19 mouse cellular contexts compared by ENCODE assay signal in genomic region chr6:46612872-46613271, GRCm38 (mm10).
DNase-seq lines count a peak whose midpoint lies in the region; ATAC-seq lines count a peak whose summit lies in the region.
"Had no signal": no experiment of that assay in that cellular context is flagged by ENCODE, and none has a peak within 500 bp of the region (broad histone marks: within the 10 kb centered on the region; RNA-seq: fewer than 3 reads in every experiment).

No protein-coding gene starts in this region.

- H3K4me2 ChIP-seq in hindbrain, embryonic 14.5 days (replicated peaks) = no peak overlapping the region
- no peak overlapping the region for H3K4me2 ChIP-seq in hindbrain, embryonic 11.5 days (replicated peaks; ENCODE audit: low read depth, low read length)
- H3K4me2 ChIP-seq in forebrain, embryonic 14.5 days (ENCODE audit: low read length) = no peak overlapping the region
- H3K4me2 ChIP-seq in midbrain, embryonic 16.5 days (ENCODE audit: low read length) = no peak overlapping the region
- H3K4me2 ChIP-seq: heart, embryonic 13.5 days; midbrain, embryonic 12.5 days had no signal

- H3K27me3 ChIP-seq in hindbrain, embryonic 14.5 days (ENCODE audit: control insufficient read depth, insufficient read depth, low read length) = no peaks in the 10 kb centered on the region
- H3K27me3 ChIP-seq in hindbrain, embryonic 11.5 days (ENCODE audit: control insufficient read depth, insufficient read depth, low read length) = no peaks in the 10 kb centered on the region
- no peaks in the 10 kb centered on the region for H3K27me3 ChIP-seq in forebrain, embryonic 14.5 days (replicated peaks; ENCODE audit: control insufficient read depth, insufficient read depth, low read length)
- H3K27me3 ChIP-seq in midbrain, embryonic 16.5 days (ENCODE audit: control insufficient read depth, insufficient read depth, low read depth, low read length) = no peaks in the 10 kb centered on the region
- H3K27me3 ChIP-seq: CH12.LX; heart, embryonic 13.5 days; midbrain, embryonic 12.5 days had no signal

- no peak overlapping the region; the same call in 1 of the 2 replicates for H3K27ac ChIP-seq in hindbrain, embryonic 14.5 days
- no peak overlapping the region for H3K27ac ChIP-seq in hindbrain, embryonic 11.5 days (ENCODE audit: low read depth, low read length)
- H3K27ac ChIP-seq in forebrain, embryonic 14.5 days (ENCODE audit: low read depth, low read length) = no peak overlapping the region
- no peak overlapping the region for H3K27ac ChIP-seq in midbrain, embryonic 16.5 days (ENCODE audit: low read length)
- H3K27ac ChIP-seq: embryonic facial prominence, embryonic 10.5 days; heart, embryonic 13.5 days; kidney, postnatal 0 days; liver, embryonic 14.5 days; macrophage; midbrain, embryonic 12.5 days had no signal

- DNase-seq in hindbrain, embryonic 14.5 days (ENCODE audit: low spot score) = peak; percentile 33
- DNase-seq in hindbrain, embryonic 11.5 days (ENCODE audit: low spot score) = no peak
- DNase-seq in brain, adult 2 months (ENCODE audit: low read depth, low spot score) = peak; percentile 42
- DNase-seq in forebrain, embryonic 14.5 days (ENCODE audit: low spot score) = peak; percentile 75
- no peak for DNase-seq in gastrocnemius, postnatal 25 days
- no peak for DNase-seq in heart, adult 18-20 months
- DNase-seq: adrenal gland, postnatal 36 days; cerebellum, adult 9-10 months; heart, adult 11 months; thymus, postnatal 36 days had no signal

- H3K4me3 ChIP-seq in hindbrain, embryonic 14.5 days (replicated peaks; ENCODE audit: low read length) = no peak overlapping the region
- H3K4me3 ChIP-seq in hindbrain, embryonic 11.5 days (ENCODE audit: low read depth, low read length) = no peak overlapping the region
- no peak overlapping the region for H3K4me3 ChIP-seq in forebrain, embryonic 14.5 days (ENCODE audit: low read depth, low read length)
- no peak overlapping the region for H3K4me3 ChIP-seq in midbrain, embryonic 16.5 days (ENCODE audit: low read depth, low read length)
- H3K4me3 ChIP-seq: embryonic facial prominence, embryonic 10.5 days; heart, embryonic 13.5 days; midbrain, embryonic 12.5 days had no signal

- peak; percentile 72; the same call in 1 of the 2 replicates for ATAC-seq in hindbrain, embryonic 14.5 days (ENCODE audit: low FRiP score)
- ATAC-seq in hindbrain, embryonic 11.5 days (ENCODE audit: low FRiP score) = no peak
- peak; percentile 93 for ATAC-seq in forebrain, embryonic 14.5 days
- 0 out of 2 replicates have a peak, but pooled peaks have one; percentile 78 for ATAC-seq in midbrain, embryonic 16.5 days
- ATAC-seq: intestine, postnatal 0 days had no signal

- WGBS in hindbrain, embryonic 14.5 days = 59% methylated on average over 3 of the region's 3 CpGs
- WGBS in hindbrain, embryonic 11.5 days = 79% methylated on average over 3 of the region's 3 CpGs
- 25% methylated on average over 3 of the region's 3 CpGs for whole genome bisulfite sequencing in forebrain, embryonic 14.5 days
- 73% methylated on average over 3 of the region's 3 CpGs for WGBS in midbrain, embryonic 16.5 days

- no peaks in the 10 kb centered on the region for H3K9me3 ChIP-seq in hindbrain, embryonic 14.5 days (ENCODE audit: control insufficient read depth, low read length)
- H3K9me3 ChIP-seq in hindbrain, embryonic 11.5 days (ENCODE audit: control insufficient read depth, low read length) = no peaks in the 10 kb centered on the region
- H3K9me3 ChIP-seq in forebrain, embryonic 14.5 days (replicated peaks; ENCODE audit: control insufficient read depth, low read length) = no peaks in the 10 kb centered on the region
- no peaks in the 10 kb centered on the region for H3K9me3 ChIP-seq in midbrain, embryonic 16.5 days (replicated peaks; ENCODE audit: control insufficient read depth, low read length, poor library complexity, severe bottlenecking)
- H3K9me3 ChIP-seq: embryonic facial prominence, embryonic 10.5 days; heart, embryonic 13.5 days; midbrain, embryonic 12.5 days had no signal

- no peaks in the 10 kb centered on the region for H3K36me3 ChIP-seq in hindbrain, embryonic 14.5 days (replicated peaks; ENCODE audit: control insufficient read depth, insufficient read depth)
- no peaks in the 10 kb centered on the region for H3K36me3 ChIP-seq in hindbrain, embryonic 11.5 days (ENCODE audit: control insufficient read depth, insufficient read depth, low read length)
- H3K36me3 ChIP-seq in forebrain, embryonic 14.5 days (ENCODE audit: control insufficient read depth, insufficient read depth, low read length) = no peaks in the 10 kb centered on the region
- H3K36me3 ChIP-seq in midbrain, embryonic 16.5 days (ENCODE audit: control insufficient read depth, insufficient read depth, low read length) = no peaks in the 10 kb centered on the region
- H3K36me3 ChIP-seq: embryonic facial prominence, embryonic 10.5 days; heart, embryonic 13.5 days; midbrain, embryonic 12.5 days had no signal

- peaks cover 3% of the 10 kb centered on the region; the same call in 1 of the 2 replicates for H3K4me1 ChIP-seq in hindbrain, embryonic 14.5 days (replicated peaks; ENCODE audit: control insufficient read depth, insufficient read depth, low read length)
- no peaks in the 10 kb centered on the region for H3K4me1 ChIP-seq in hindbrain, embryonic 11.5 days (replicated peaks; ENCODE audit: control insufficient read depth, insufficient read depth, low read length)
- H3K4me1 ChIP-seq in forebrain, embryonic 14.5 days (ENCODE audit: control insufficient read depth, insufficient read depth, low read length) = peaks cover 9% of the 10 kb centered on the region; the same call in 1 of the 2 replicates
- 0 out of 2 replicates have a peak, but pooled peaks cover 3% of the 10 kb centered on the region for H3K4me1 ChIP-seq in midbrain, embryonic 16.5 days (ENCODE audit: control insufficient read depth, insufficient read depth, low read length)
- H3K4me1 ChIP-seq: embryonic facial prominence, embryonic 10.5 days; heart, embryonic 13.5 days; midbrain, embryonic 12.5 days had no signal

- no peak overlapping the region for H3K9ac ChIP-seq in hindbrain, embryonic 14.5 days
- H3K9ac ChIP-seq in hindbrain, embryonic 11.5 days (ENCODE audit: low read depth, low read length) = no peak overlapping the region
- H3K9ac ChIP-seq in forebrain, embryonic 14.5 days (ENCODE audit: low read length) = no peak overlapping the region
- no peak overlapping the region for H3K9ac ChIP-seq in midbrain, embryonic 16.5 days (ENCODE audit: low read depth, low read length)
- H3K9ac ChIP-seq: heart, embryonic 13.5 days; liver, embryonic 14.5 days; midbrain, embryonic 12.5 days had no signal

Comparison
In these comparisons a context has a peak if more than half of its experiments do, and no peak if none do; other contexts are left out.
1. DNase-seq: peak in hindbrain, embryonic 14.5 days (single experiment), brain, adult 2 months (single experiment) and forebrain, embryonic 14.5 days (single experiment); none in hindbrain, embryonic 11.5 days (single experiment), gastrocnemius, postnatal 25 days (single experiment) and heart, adult 18-20 months (0 of 2).